In the genomic region with DNA sequence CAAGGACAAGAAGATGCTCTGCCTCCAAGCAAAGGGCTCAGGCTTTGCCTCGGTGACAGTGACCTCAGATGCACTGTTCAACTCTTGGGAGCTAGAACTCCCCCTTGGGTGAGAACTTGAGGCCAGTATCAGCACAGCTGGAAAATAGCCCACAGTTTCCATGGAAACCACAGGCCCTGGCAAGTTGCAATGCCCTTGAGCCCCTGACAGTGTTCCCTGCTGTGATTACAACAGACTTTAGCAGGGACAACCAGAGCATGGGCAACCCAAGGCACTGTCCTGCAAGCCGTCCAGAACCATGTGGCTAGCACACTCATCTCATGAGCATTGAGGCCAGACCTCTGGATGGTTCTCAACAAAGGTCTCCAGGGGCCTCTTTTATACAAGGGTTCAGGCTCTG, we compare ENCODE assay signal across 8 mouse cellular contexts. TPM values are rescaled to one million over a fixed set of nuclear protein-coding genes. Genes with fewer than 3 reads are reported as not detected.
DNase-seq lines count a peak whose midpoint lies in the region; ATAC-seq and TF ChIP-seq lines count a peak whose summit lies in the region.

No protein-coding gene starts in this region.

- H3K4me3 ChIP-seq in heart, embryonic 10.5 days = no peak overlapping the region
- H3K4me3 ChIP-seq in gastrocnemius, adult 2 months = no peak overlapping the region
- H3K4me3 ChIP-seq in lung, embryonic 16.5 days (ENCODE audit: low read length) = no peak overlapping the region
- no peak overlapping the region for H3K4me3 ChIP-seq in intestine, embryonic 16.5 days (ENCODE audit: low read length)
- no peak overlapping the region for H3K4me3 ChIP-seq in thymus, adult 2 months (ENCODE audit: control insufficient read depth, insufficient read depth, low read length)

- no peaks in the 10 kb centered on the region for H3K9me3 ChIP-seq in heart, embryonic 10.5 days
- no peaks in the 10 kb centered on the region for H3K9me3 ChIP-seq in lung, embryonic 16.5 days (ENCODE audit: control insufficient read depth, low read length)
- no peaks in the 10 kb centered on the region for H3K9me3 ChIP-seq in intestine, embryonic 16.5 days (ENCODE audit: control insufficient read depth, low read length)

- 0 out of 2 replicates have a peak, but pooled peaks have one; percentile 24 for ATAC-seq in lung, embryonic 16.5 days (ENCODE audit: low read depth)
- ATAC-seq in inflammation-experienced regulatory T-cells, adult 6 months = no peak
- no peak for ATAC-seq in intestine, embryonic 16.5 days

- peaks cover 17% of the 10 kb centered on the region for H3K4me1 ChIP-seq in heart, embryonic 10.5 days
- peaks cover 3% of the 10 kb centered on the region; the same call in 1 of the 2 replicates for H3K4me1 ChIP-seq in lung, embryonic 16.5 days (replicated peaks; ENCODE audit: control insufficient read depth, insufficient read depth, low read length)
- no peaks in the 10 kb centered on the region for H3K4me1 ChIP-seq in intestine, embryonic 16.5 days (ENCODE audit: control insufficient read depth, insufficient read depth, low read length)
- H3K4me1 ChIP-seq in thymus, adult 2 months (replicated peaks; ENCODE audit: control insufficient read depth, insufficient read depth, low read length) = peaks cover 9% of the 10 kb centered on the region

- peak; percentile 69 to 82 for DNase-seq in heart, adult 18-20 months
- DNase-seq in heart, embryonic 10.5 days (ENCODE audit: low spot score) = no peak
- DNase-seq in R1 (ENCODE audit: low read depth, low spot score) = peak; percentile 60
- DNase-seq in gastrocnemius, adult 2 months = peak; percentile 63
- DNase-seq in thymus, adult 2 months = no peak

- 62% methylated on average over 2 of the region's 2 CpGs for WGBS in heart, embryonic 10.5 days
- WGBS in lung, embryonic 16.5 days = 47% methylated on average over 2 of the region's 2 CpGs
- 56% methylated on average over 2 of the region's 2 CpGs for WGBS in intestine, embryonic 16.5 days
- 91% methylated on average over 2 of the region's 2 CpGs for WGBS in thymus, adult 2 months

- H3K27ac ChIP-seq in heart, embryonic 10.5 days = no peak overlapping the region
- peak overlapping the region; percentile 38 for H3K27ac ChIP-seq in gastrocnemius, adult 2 months
- no peak overlapping the region for H3K27ac ChIP-seq in lung, embryonic 16.5 days (ENCODE audit: low read length)
- no peak overlapping the region for H3K27ac ChIP-seq in intestine, embryonic 16.5 days (ENCODE audit: low read length)
- no peak overlapping the region for H3K27ac ChIP-seq in thymus, adult 2 months (ENCODE audit: control insufficient read depth, insufficient read depth, low read length)

- TF ChIP-seq CTCF in gastrocnemius, adult 2 months (IDR thresholded peaks at IDR 0.05) = no peak
- TF ChIP-seq CTCF in thymus, adult 2 months (IDR thresholded peaks at IDR 0.05; ENCODE audit: borderline replicate concordance, control insufficient read depth, extremely low read depth, insufficient read depth, low read length, poor library complexity) = no peak

- intact Hi-C loops in gastrocnemius, adult 2 months (cut with DNase I) = no loop called here

- no peak for TF ChIP-seq POLR2A in thymus, adult 2 months (IDR thresholded peaks at IDR 0.05; ENCODE audit: control insufficient read depth, extremely low read depth, insufficient read depth, low read length, poor library complexity)

- no peak overlapping the region for H3K4me2 ChIP-seq in lung, embryonic 16.5 days (ENCODE audit: low read depth, low read length)
- no peak overlapping the region for H3K4me2 ChIP-seq in intestine, embryonic 16.5 days (ENCODE audit: low read depth, low read length)

- no peak overlapping the region for H3K9ac ChIP-seq in lung, embryonic 16.5 days (ENCODE audit: low read length)
- no peak overlapping the region for H3K9ac ChIP-seq in intestine, embryonic 16.5 days (ENCODE audit: low read depth, low read length)

- H3K36me3 ChIP-seq in heart, embryonic 10.5 days = peaks cover 48% of the 10 kb centered on the region
- peaks cover 14% of the 10 kb centered on the region for H3K36me3 ChIP-seq in lung, embryonic 16.5 days (ENCODE audit: control insufficient read depth, insufficient read depth, low read length)
- peaks cover 2% of the 10 kb centered on the region; the same call in 1 of the 2 replicates for H3K36me3 ChIP-seq in intestine, embryonic 16.5 days (ENCODE audit: control insufficient read depth, insufficient read depth, low read length)
- H3K36me3 ChIP-seq in thymus, adult 2 months (ENCODE audit: control insufficient read depth, insufficient read depth, low read length) = no peaks in the 10 kb centered on the region

- no peaks in the 10 kb centered on the region for H3K27me3 ChIP-seq in heart, embryonic 10.5 days (ENCODE audit: insufficient read depth, poor library complexity, severe bottlenecking)
- H3K27me3 ChIP-seq in lung, embryonic 16.5 days (ENCODE audit: control insufficient read depth, insufficient read depth, low read depth, low read length) = no peaks in the 10 kb centered on the region
- H3K27me3 ChIP-seq in intestine, embryonic 16.5 days (replicated peaks; ENCODE audit: control insufficient read depth, insufficient read depth, low read length) = no peaks in the 10 kb centered on the region
- H3K27me3 ChIP-seq in thymus, adult 2 months (ENCODE audit: control insufficient read depth, insufficient read depth, low read length) = no peaks in the 10 kb centered on the region

RNA-seq across cellular contexts. Expression of a gene that starts 54.7 kb away (rescaled TPM):
- 10 to 100 TPM; 19.5 to 22.5 TPM for total RNA-seq in heart, adult 18-20 months (2021)
- 11.6 and 29.8 TPM in 2 replicates for polyA plus RNA-seq in heart, embryonic 10.5 days (2016; fragmentation: Nextera tagmentation; extraction: Ambion mirVana)
- 10 to 100 TPM in 1 of 2 experiments, 1 to 10 TPM in 1; 6.6 to 10.1 TPM for total RNA-seq in gastrocnemius, adult 2 months (2021)
- 50.8 and 60.8 TPM in 2 replicates for polyA plus RNA-seq in lung, embryonic 16.5 days (2015; fragmentation: Nextera tagmentation; extraction: Ambion mirVana)
- 100 to 1,000 TPM; 166 to 316 (median 259) TPM for polyA plus RNA-seq in inflammation-experienced regulatory T-cells, adult 6 months (2017; shearing (Covaris generic))
- polyA plus RNA-seq in intestine, embryonic 16.5 days (2015; fragmentation: Nextera tagmentation; extraction: Ambion mirVana) = 96.1 and 111 TPM in 2 replicates
- polyA plus RNA-seq in thymus, adult 2 months (2012; rRNA removed) = 589 and 601 TPM in 2 replicates

Comparison
In these comparisons a context has a peak if more than half of its experiments do, and no peak if none do; other contexts are left out.
1. DNase-seq: peak in heart, adult 18-20 months (2 of 2), R1 (single experiment) and gastrocnemius, adult 2 months (single experiment); none in heart, embryonic 10.5 days (single experiment) and thymus, adult 2 months (single experiment).